Mouse (Mus musculus) right cerebral cortex, adult 18-20 months (tissue): ENCODE data around the gene Phf24.

Experiments used
- DNase-seq: peaks from one replicate; pipeline ENCODE4 v3.0.0; 2022; ENCODE audit warnings: mixed read lengths

Phf24 gene

DNA sequence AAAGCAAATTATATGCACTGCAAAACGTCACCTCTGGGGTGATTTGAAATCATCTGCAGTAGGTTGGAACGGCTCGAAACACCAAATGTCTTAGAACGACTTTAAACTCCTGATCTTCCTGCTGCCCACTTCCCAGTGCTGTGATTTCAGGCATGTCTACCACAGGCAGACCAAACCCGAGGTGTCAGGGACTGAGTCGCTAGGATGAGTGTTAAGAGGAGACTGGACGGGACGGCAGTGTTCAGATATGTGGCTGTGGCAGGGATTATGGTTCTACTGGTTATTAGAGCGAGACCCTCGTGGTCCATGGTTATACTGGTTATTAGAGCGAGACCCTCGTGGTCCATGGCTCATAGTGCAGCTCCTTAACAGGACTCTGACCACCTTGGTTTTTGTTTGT, 1.1 kb upstream of the Phf24 start:
- DNase-seq, result no peak

DNA sequence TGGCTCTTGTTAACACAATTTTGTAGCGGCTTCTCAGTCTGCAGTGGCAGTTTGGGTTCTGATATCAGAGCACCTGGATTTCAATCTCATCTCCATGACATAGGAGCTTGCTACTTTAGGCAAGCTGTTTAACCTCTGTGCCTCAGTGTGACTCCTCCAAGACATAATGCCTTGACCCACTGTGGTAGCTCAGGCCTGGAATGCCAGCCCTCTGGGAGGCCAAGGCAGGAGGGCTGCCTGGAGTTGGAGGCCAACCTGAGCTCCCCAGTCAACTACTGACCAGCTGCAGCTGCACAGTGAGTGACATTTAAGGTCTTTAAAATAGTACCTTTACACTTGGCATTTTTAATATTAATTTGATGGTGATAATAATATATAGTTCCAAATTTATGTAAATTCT, 494 bp upstream of the Phf24 start:
- DNase-seq, result no peak

DNA sequence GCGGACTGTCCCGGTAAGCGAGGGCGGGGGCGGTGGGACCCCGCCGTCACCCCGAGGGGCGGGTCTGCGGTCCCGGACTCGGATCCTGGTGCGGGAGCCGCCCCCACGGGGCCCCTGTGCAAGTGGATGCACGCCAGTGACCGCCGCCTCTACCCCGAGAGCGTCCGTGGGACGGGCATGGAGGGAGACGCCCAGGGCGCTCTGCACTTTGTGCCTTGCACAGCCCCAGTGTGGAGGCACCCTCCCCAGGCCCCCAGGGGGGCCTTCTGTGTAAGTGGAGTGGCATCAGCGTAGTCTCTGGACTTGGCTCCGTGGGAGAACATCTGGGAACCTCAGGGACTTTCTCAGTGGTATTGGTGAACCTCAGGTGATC, 928 bp downstream of the Phf24 start:
- DNase-seq, result no peak

DNA sequence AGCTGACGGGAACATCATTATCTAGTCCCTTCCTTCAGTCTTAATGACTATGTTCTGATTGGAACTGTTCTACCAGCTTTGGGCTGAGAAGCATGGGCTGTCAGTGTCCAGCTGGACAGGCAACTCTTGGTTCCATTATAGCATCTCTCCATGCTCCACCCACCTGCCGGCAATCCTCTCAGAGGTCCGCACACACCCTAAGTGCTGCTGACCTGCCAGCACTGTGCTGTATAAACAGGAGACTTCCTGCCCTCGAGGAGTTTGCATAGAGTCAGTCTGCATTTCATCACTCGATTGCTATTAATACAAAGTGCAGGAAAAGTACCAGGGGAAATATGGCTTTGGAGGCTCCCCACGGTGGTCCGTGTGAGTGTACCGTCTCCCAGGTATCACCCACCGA, 4.3 kb downstream of the Phf24 start:
- DNase-seq, result no peak

DNA sequence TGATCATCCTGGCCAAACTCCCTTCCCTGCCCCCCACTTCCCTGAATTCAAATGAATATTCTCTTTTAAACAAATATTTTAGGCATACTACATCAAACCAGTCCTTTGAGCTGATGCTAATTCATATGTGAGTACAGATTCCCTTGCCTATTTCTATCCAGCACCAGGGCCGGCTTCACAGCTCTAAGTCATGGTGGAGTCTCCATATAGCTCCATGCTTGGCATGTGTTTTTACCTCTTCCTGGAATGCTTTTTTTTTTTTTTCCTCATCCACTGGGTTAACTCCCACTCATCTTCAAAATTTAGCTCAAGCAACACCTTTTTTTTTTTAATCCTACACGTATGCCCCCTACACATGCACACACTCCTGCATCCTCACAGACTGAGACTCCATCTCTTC, 5.1 kb downstream of the Phf24 start:
- peak; percentile 76 for DNase-seq

DNA sequence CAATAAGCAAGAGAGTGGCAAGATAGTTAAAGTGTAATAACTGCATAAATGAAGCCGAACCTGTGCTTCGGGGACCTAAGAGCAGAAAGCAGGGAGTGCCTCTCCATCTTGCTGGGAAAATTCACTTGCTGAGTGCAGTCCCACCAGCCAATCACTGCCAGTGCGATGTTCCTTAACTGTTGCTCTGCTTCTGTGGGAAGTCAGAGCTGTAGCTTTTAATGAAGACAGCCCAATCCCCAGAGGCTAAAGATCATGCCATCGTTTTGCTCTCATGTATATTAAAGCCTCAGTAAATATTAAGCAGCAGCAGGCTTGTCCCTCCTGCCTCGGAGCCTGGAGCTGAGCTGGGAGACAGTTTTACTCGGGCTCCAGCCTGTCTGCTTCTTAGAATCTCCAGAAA, 5.6 kb downstream of the Phf24 start:
- no peak for DNase-seq

DNA sequence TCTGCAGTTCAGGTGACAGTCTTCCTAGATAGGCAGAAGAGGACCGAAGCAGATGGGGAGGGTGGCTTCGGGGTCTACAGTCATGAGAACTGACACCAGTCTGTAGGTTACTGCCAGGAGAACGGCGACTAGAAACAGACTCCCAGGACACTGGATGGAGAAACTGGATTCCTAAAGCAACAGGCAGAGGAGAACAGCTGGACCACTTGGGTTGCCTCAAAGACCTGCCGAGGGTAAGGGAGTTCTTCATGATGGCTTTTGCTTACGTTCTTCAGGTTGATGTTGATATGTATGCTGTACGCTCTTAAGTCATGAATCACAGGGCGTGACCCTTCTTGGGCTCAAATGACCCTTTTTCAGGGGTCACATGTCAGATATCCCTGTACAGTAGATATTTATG, 6.0 kb downstream of the Phf24 start:
- no peak for DNase-seq

DNA sequence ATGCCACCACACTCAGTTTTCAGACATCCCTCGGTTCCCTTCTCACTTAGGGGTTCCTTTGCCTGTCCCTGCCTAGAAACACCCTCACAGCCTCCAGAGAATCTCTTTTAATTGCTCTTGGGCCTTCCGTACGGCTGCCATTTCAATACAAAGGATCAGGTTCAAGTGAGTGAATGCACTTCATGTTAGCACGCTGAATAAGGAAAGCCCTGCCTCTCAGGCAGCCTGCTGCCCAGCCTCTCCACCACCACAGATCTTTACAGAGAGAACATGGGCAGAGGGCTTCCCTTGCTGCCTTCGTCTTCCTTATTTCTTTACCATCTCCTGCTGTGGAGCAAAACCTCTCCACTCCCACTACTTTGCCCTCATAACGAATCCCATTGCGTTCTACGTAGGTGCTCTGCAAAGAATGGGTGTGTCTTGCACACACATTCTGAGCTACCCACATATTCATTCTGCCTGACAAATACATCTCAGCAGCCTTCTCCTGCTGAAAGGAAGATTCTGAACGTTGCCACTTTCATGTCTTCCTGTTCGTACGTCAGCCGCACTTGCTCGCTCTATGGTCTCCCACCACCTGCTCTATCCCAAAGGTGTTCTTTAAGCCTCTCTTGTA, 7.7 kb downstream of the Phf24 start:
- no peak for DNase-seq

DNA sequence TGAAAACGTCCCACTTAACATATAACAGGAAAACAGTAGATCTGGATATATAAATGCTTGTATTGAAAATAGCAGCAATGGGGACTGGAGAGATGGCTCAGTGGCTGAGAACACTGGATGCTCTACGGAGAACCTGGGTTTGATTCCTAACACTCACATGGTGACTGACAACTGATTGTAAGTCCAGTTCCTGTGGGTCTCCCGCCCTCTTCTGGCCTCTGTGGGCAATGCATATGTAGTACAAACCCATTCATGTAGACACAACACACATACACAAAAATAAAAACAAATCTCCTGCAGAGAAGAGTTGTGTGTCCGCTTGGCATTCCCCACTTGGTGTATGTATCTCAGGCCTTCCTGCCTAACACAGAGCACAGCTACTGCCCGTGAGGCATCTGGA, 11.7 kb downstream of the Phf24 start:
- DNase-seq, result no peak

DNA sequence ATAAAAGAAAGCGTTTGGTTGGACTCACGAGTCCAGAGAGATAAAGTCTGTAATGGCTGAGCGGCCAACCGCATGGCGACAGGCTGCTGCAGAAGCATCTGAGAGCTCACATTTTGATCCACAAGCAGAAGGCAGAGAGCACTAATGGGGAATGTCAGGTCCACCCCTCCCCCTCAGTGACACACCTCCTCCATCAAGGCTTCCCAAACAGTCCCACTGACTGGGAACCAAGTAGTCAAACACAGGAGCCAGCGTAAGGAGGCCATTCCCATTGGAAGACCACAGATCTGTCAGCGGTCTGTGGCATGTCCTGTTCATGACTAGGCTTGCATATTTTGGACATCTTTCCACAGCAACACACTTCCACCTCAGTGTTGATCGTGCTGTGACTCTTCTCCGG, 12.5 kb downstream of the Phf24 start:
- DNase-seq, result no peak

DNA sequence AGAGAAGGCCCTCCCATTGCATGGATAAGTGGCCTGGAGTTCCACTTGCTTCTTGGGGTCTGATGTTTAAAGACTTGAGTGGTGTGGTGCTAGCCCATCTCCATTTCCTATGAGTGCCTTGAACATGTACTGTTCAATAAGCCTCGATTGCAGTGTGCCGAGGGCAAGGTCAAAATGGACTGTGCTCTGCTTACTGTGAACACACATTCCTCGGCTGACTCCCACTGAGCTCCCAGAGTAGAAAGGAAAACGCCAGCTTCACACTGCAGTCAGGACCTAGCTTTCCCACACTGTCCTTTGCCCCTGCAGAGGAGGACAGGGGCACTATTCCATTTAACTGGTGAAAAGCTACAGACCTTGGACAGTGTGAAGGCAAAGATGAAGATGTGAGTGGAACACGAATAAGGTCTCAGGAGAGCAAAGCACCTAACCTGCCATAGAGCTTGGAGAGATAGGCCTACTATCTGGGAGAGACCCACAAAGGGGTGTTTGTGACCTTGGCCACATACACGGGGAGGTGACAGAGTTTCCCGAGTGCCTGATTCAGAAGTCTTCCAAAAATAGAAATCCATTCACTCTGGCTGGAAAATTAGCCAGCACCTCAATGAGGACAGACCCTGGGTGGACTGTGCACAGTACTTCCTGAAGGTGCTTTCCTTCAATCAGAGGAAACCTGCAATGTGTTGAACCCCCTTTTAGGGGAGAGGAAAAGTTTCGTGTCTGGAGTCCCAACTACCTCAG, 15.9 kb downstream of the Phf24 start:
- DNase-seq, result no peak

DNA sequence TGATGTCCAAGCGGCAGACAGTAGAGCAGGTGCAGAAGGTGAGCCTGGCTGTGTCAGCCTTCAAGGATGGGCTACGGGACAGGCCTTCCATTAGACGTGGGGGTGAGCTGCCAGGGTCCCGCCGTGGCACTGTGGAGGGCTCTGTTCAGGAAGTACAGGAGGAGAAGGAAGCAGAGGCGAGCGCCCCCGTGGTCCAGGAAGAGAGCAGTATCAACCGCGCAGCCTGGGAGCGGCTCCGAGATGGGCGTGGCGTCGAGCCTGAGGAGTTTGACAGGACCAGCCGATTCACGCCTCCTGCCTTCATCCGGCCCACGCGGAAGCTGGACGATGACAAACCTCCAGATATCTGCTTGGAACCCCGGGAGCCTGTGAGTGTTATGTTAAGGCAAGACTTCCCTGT, 17.2 kb downstream of the Phf24 start:
- DNase-seq, result peak; percentile 85

DNA sequence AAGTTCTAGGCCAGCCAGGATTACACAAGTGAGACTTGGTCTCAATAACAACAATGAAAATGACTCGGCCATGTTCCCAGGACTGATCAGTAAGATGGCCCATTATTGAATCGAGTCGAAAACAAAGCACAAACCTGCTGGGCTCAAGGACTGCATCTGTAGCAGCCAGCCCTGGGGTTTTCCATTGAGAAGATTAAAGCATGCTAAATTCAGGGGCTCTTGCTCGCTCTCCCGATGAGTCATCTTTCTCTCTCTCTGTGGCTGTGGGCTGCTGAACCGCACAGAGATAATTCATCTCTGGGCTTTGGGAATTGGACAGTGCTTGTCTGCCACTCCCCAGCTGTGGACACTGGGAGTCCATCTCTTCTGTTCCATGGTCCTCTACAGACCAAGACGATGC, 24.9 kb downstream of the Phf24 start:
- no peak for DNase-seq

DNA sequence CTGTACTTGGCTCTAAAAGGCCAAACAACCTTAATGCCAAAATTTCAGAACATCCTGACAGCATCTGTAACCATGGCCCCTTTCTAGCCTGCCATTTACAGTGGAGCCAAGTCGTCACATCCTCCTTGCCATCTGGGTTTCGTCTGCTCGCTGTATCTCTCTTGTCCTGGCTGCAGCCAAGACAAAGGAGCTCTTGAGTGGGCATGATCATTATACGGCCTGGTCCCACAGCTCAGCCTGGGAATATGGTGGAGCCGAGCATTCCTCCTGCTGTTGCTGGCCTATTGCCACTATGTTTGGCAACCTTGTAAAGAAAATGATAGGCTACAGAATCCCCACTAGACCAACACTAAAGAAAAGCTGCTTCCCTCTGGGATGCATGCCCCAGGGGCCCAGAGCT, 26.9 kb downstream of the Phf24 start:
- no peak for DNase-seq

DNA sequence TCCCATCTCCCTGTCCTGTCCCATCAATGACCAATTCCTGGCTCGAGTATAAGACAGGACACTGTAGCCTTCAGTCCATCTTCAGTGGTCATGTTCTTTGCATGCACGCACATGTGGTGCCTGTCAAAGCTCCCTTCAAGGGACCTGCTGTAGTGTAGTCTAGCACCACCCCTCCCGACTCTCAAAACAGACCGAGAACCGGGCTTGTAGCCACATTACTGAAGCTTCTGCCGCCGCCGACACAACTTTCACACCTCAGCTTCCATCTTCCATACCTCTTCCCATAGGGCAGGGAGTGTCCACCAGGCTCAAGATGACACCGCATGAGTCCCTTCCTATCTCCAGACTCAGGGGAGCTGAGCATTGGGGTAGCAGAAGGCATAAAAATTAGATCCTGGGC, 27.7 kb downstream of the Phf24 start:
- no peak for DNase-seq

DNA sequence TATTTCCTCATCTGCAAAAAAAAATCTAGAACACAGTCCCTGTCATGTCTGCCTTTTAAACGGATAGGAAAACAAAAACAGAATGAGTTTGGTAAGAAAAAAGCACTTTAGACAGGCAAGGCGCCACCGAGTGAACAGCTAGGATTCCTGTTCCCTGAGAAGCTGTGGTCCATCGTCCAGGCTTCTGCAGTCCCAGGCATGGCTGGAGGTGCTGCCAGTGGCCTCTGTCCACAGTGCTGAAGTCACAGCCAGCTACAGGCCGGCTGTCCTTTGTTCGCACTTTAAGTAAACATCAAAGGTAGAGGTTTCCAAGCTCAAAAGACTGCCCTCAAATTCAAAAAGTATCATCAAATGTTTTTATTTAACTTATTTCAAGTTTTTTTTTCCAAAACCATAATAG, 28.6 kb downstream of the Phf24 start:
- DNase-seq, result no peak

DNA sequence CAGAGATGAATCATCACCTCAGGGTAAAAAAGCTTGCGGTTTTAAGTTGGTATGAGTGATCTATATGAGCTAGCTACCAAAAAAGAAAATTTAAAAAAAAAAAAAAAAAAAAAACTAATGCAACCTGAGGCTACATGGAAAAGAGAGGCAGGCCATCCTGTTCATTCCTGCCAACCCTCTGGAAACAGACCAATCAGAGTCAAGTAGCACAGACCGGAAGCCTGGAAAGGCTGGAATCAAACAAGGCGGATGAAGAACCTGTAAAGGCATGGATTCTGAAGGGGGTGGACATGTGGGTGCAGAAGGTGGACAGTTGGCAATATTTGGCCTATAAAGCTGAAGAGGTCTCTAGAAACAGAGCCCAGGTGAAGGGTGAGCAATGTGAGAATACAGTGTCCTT, 29.0 kb downstream of the Phf24 start:
- DNase-seq, result no peak

DNA sequence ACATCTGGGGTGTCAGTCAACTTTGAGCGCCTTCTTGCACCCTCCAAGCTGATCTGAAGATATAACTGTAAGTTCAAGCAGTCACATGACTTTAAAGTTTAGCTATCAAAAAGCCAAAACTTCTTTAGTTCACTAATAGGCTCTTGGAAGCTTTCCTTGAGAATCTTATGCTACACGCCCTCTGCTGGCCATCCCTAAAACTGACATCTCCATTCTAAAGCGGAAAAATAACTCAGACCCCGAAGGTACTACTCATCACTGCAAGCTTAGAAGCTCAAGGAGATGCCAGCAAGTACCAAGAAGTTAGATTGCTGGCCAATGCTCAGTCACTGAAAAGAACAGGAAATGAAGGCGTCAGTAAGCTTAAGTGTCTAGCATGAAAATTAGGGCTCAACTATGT, 29.5 kb downstream of the Phf24 start:
- DNase-seq, result peak; percentile 79

DNA sequence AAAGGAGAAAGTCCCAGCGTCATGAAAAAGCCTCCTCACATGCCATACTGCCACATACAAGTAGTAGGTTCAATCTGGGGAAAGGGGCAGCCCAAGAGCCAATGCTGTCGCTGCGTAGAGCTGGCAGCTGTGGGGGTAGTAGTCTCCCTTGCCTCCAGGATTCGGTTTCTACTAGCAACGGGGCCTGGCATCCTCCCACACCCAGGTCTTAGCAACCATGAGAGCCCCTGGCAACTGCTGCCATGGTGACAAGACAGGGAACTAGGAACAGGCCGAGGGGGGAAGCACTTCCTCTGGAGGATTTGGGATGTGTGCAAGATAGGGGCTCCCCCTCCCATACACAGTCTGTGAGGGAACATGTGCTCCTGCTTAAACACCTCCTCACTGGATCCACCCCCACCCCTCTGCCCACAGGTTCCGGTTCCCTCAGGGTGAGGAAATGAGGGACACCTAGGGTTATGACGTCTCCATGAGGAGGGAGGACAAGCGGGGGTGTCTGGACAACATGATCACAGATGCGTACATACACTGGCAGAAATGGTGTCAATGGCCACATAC, 30.4 kb downstream of the Phf24 start:
- peak; percentile 96 for DNase-seq

DNA sequence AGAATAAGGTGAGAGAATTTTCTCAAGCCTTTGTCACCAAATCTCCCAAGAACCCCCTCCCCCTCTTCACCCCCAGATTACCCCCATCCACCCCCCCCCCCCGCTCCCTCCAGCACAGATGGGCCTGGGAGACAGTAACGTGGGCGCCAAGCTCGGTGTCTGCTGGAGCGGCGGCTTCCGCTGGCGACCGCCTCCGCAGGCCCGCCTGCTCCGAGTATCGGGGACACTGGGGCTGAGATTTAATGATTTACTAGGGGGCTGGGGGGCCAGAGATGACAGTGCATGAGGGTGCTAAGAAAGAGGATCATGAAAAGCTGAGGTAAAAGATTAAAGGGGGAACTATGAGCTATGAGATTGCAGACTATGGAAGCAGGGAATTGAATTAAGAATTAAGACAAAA, 32.1 kb downstream of the Phf24 start:
- DNase-seq, result peak; percentile 85

DNA sequence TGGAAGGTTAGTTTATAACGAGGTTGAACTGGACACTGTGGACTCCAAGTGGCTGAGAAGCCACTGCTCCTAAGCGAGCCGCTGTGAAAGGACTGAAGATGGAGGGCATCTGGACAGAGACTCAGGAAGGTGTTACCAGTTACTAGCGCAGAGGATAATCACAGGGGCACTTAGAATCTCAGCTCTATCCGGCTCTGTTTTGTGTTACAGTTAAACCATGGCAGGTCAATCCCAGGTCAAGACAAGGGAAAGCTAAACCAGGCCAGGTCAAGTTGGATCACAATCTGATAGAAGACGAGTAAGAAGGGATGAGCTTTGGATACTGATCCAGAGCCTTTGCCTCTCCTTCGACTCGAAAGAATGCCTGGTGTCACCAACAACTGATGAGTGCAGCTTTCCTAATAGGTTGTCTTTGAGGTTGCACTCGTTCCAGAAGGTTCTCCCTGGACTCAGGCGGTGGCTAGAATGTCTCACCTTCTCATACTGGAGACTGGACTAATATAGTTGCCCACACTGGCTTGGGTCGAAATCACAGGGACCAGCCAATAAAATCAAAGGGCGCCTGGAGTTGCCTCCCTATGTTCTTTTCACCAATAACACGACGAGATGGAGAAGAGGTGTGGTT, 32.7 kb downstream of the Phf24 start:
- DNase-seq, result no peak

DNA sequence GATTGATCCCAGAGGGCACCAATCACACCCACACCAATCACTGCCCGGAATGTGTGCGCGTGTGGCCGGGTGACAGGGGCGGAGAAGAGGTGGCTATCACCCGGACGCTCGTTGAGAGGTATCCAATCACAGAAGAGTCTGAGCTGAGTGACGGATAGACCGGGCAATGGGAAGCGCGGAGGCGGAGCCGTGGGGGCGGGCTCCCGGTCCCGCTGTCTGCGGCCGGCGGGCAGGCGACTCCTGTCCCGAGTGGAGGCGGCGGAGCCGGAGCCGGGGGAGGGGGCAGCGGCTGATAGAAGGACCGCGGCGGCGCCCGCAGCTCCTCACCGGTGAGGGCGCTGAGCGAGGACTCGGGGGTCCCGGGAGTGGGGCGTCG, 33.2 kb downstream of the Phf24 start, which contains the start of gene Dnajb5:
Gene Dnajb5, plus strand, starts transcription at position 139 of the 376 bp plus-strand sequence.
- DNase-seq, result peak; percentile 99

DNA sequence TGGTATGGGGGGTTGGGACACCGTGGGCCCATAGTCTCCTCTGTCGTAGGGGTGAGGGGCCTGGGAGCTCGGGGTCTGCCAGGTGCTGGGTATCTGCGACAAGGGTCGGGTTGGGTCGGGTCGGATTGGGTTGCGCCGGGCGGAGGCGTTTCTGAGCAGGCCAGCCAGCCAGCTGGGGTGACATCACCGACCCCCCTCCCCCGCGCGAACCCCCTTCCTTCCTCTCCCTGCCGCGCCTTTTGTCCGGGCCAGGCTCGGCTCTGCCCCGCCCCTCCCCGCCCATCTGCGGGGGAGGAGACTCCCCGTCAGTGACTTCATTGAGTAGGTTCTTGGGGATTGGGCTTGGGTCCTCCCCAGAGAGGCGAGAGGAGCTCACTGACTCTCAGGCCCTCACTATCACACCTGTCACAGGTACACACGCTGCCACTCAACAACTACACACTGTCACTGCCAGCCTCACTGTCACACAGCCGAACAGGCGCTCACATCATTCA, 33.7 kb downstream of the Phf24 start:
- peak; percentile 93 for DNase-seq
